Mouse (Mus musculus) liver, postnatal 0 days (tissue): Measurements from ENCODE around the gene Ttc21a.
"Not testable (repeated sequence)": the region's sequence is repeated elsewhere in the genome, so short reads cannot be mapped to it uniquely, and the experiment has no call there.

Experiments
- CTCF ChIP-seq: sonication (generic); IDR thresholded peaks from 2 replicates; pipeline ENCODE4 v1.5.1; 2016; ENCODE audit warnings: antibody characterized with exemption, low read depth
- EP300 ChIP-seq: IDR thresholded peaks from 2 replicates; pipeline ENCODE4 v1.6.1; 2016; ENCODE audit warnings: antibody characterized with exemption, low read depth, mild to moderate bottlenecking

DNA sequence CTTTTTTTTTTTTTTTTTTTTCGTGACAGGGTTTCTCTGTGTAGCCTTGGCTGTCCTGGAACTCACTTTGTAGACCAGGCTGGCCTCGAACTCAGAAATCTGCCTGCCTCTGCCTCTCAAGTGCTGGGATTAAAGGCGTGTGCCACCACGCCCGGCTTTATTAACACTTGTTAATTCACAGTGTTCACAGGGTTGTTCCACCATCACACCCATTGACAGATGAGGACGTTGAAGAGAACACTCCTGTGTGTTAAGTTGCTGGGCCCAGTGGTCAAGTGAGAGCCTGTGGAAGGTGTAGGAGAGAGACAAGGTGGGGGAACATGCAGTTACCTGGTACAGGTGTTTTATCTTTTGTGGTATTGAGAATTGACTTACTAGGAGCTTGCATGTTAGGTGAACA, 74.8 kb downstream of the Ttc21a start:
- TF ChIP-seq CTCF, EP300: not testable (repeated sequence)
